Mouse (Mus musculus): ENCODE measurements around the gene Zfp296.

GRCm38 (mm10) chr7:19579751-19580150 is 2.7 kb downstream of the Zfp296 start:
- no peak for TF ChIP-seq CTCF (IDR thresholded peaks at IDR 0.05; ENCODE audit: borderline replicate concordance, extremely low read depth, insufficient read depth, insufficient read length)
- TF ChIP-seq POLR2A (IDR thresholded peaks at IDR 0.05; ENCODE audit: borderline replicate concordance, extremely low read depth, insufficient read depth, insufficient read length, poor library complexity, severe bottlenecking) = no peak

All from brain, embryonic 14.5 days (tissue).